Mouse (Mus musculus) heart, embryonic 16.5 days (tissue): ENCODE results near the gene Notum. TPM values are rescaled to one million over a fixed set of nuclear protein-coding genes. Genes with fewer than 3 reads are reported as not detected.
A peak's percentile ranks its signal among the peaks of the same experiment; 100 is the strongest.

ENCODE experiments used
- ATAC-seq: fragments of 200-750 bp; cut with Nextera tagmentation; replicated peaks from 2 replicates; pipeline ENCODE4 v1.8.0; 2017; ENCODE audit warnings: moderate number of reproducible peaks; ENCODE audit not compliant: insufficient read depth, low FRiP score; ENCODE audit errors: extremely low read depth
- H3K27ac ChIP-seq: fragments of 300-500 bp; sonication (generic); 2 replicates; pipeline ENCODE4 v1.5.1; 2014; ENCODE audit warnings: mild to moderate bottlenecking, low read length, control low read depth, moderate library complexity
- H3K27me3 ChIP-seq: fragments of 300-500 bp; sonication (generic); 2 replicates; pipeline ENCODE4 v1.6.1; 2014; ENCODE audit warnings: low read length, mixed read lengths; ENCODE audit not compliant: control insufficient read depth, insufficient read depth
- H3K36me3 ChIP-seq: fragments of 300-500 bp; sonication (generic); 2 replicates; pipeline ENCODE4 v1.6.1; 2014; ENCODE audit not compliant: control insufficient read depth, insufficient read depth
- H3K4me1 ChIP-seq: fragments of 300-500 bp; sonication (generic); 2 replicates; pipeline ENCODE4 v1.6.1; 2014; ENCODE audit warnings: low read length, mixed read lengths; ENCODE audit not compliant: control insufficient read depth, insufficient read depth
- H3K4me2 ChIP-seq: fragments of 300-500 bp; sonication (generic); 2 replicates; pipeline ENCODE4 v1.6.1; 2014; ENCODE audit warnings: low read depth, mild to moderate bottlenecking, control low read depth, low read length
- H3K4me3 ChIP-seq: fragments of 300-500 bp; sonication (generic); 2 replicates; pipeline ENCODE4 v1.5.1; 2014; ENCODE audit warnings: mild to moderate bottlenecking, control low read depth, low read length
- H3K9ac ChIP-seq: fragments of 300-500 bp; sonication (generic); 2 replicates; pipeline ENCODE4 v1.6.1; 2014; ENCODE audit warnings: low read length, control low read depth
- H3K9me3 ChIP-seq: fragments of 300-500 bp; sonication (generic); replicated peaks from 2 replicates; pipeline ENCODE4 v1.6.1; 2016; ENCODE audit warnings: low read length; ENCODE audit not compliant: control insufficient read depth
- WGBS: fragments of 180-500 bp; shearing (Covaris S2); extraction: QIAGEN DNeasy Blood & Tissue Kit; methylation state at CpG from one replicate; pipeline ENCODE4 v1.1.7; 2014; 5-methylcytosine and 5-hydroxymethylcytosine counted together
- polyA plus RNA-seq: library from polyadenylated mRNA; unstranded; fragments of >200 nt; fragmentation: Nextera tagmentation; extraction: Ambion mirVana; gene quantifications from 2 replicates; pipeline ENCODE4 v1.2.1, GENCODE M21; 2015

Gene Notum
- polyA plus RNA-seq, 1 experiment from 2014 or later = 0.20 TPM

DNA sequence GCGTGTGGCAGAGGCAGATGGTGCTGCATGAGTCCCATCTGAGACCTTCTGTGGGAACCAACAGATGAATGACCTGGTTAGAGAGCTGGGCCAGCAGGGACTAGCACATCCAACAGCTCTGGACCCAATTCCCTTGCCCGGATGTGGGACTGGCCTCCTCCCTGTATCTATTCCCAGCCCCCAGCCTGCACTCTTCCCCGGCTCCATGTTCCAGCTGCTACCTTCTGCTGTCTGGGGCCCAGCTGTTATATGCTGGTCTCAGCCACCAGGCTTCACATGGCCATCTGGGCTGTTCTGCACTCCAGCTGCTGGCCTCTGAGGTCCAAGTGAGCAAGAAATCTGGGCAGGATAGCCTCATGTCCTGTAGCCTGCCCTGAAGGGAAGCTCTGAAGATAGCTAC, 4.4 kb upstream of the Notum start:
- H3K4me1 ChIP-seq = peaks cover 6% of the 10 kb centered on the region
- H3K9me3 ChIP-seq = no peaks in the 10 kb centered on the region
- H3K9ac ChIP-seq = no peak overlapping the region
- H3K36me3 ChIP-seq = no peaks in the 10 kb centered on the region
- WGBS = 70% methylated on average over 3 of the region's 3 CpGs
- no peak overlapping the region for H3K4me3 ChIP-seq
- H3K27me3 ChIP-seq = peaks cover 35% of the 10 kb centered on the region
- no peak overlapping the region for H3K27ac ChIP-seq
- ATAC-seq = no peak
- no peak overlapping the region for H3K4me2 ChIP-seq

DNA sequence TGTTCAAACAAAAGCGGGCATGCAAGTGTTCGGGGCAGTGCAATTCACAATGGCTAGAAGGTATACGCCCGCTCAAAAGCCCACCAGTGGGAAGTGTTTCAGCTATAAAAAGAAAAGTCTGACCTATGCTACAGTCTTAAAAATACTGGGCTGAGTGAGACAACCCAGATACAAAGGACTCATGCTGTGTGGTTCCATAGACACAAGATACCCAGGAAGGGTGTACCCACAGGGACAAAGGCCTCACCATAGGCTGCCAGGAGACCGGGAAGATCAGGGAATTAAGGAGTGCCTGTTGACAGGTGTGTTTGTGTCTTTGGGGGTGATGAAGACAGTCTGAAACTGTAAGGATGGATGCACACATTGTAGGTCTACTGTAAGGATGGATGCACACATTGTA, 2.7 kb upstream of the Notum start:
- H3K36me3 ChIP-seq = no peaks in the 10 kb centered on the region
- peaks cover 52% of the 10 kb centered on the region for H3K27me3 ChIP-seq
- peaks cover 16% of the 10 kb centered on the region for H3K4me1 ChIP-seq
- H3K9me3 ChIP-seq = no peaks in the 10 kb centered on the region
- H3K4me2 ChIP-seq = no peak overlapping the region
- H3K27ac ChIP-seq = no peak overlapping the region
- WGBS = 85% methylated on average over 5 of the region's 5 CpGs
- ATAC-seq = no peak
- no peak overlapping the region for H3K4me3 ChIP-seq
- H3K9ac ChIP-seq = no peak overlapping the region

DNA sequence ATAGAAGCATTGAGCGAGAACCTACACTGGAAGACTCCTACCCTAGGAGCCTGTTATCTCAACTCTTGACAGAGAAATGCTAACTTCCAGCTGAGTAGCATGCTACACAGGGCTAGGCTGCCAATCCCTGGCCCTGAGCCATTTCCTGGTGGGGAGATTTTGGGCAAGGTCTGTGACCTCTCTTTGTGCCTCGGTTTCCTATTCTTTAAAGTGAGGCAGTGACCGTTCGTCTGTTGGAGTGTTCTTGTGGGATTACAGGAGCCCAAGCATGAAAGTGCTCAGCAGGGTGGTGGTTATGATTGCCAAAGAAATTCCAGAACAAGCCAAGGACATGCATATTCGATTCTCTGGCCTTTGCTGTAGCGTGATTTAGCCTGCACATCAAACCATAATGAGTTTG, 1.8 kb upstream of the Notum start:
- Histone ChIP-seq H3K9me3 (no peaks in the 10 kb centered on the region), H3K9ac (no peak overlapping the region), H3K27me3 (peaks cover 61% of the 10 kb centered on the region), H3K4me1 (peaks cover 17% of the 10 kb centered on the region), H3K4me3 (no peak overlapping the region), H3K4me2 (no peak overlapping the region), H3K36me3 (no peaks in the 10 kb centered on the region), H3K27ac (no peak overlapping the region)
- 48% methylated on average over 6 of the region's 6 CpGs for WGBS
- ATAC-seq = no peak

DNA sequence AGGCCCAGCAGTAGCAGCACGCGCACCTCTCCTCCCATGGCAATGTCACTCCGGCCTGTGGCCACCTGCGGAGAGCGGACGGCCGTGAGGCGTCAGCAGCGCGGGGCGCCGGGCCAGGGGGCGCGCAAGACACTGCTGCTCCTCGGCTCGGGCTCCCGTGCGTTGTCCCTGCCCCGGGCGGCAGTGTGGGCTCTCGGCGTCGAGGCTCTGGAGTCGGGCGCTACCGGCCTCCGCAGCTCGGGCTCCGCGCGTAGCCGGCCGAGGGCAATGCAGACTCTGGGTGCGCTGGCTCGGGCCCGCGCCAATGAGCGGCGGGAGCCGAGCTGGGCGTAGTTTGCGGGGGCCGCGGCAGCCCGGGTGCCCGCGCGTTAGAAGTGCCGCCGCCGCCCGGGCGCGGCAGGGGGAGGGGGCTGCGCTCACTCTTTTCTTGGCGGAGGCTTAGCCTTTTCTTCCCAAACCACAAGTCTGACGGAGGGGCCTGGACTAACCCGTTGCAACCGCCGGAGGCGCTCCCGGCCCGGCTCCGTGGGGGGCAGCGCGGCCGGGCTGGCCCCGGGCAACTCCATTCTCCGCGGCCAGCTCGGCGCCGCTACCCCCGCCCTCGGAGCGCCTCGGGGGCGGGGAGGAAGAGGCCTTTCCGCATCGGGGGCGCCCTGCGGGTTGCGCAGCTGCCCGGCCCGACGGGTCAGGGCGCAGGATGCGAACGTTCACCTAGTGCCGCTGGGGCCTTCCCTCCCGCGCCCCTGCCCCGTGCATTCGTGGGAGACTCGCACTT, 487 bp downstream of the Notum start:
- no peaks in the 10 kb centered on the region for H3K9me3 ChIP-seq
- peak; percentile 33 for ATAC-seq
- under 1% methylated on average over 90 of the region's 95 CpGs for WGBS

DNA sequence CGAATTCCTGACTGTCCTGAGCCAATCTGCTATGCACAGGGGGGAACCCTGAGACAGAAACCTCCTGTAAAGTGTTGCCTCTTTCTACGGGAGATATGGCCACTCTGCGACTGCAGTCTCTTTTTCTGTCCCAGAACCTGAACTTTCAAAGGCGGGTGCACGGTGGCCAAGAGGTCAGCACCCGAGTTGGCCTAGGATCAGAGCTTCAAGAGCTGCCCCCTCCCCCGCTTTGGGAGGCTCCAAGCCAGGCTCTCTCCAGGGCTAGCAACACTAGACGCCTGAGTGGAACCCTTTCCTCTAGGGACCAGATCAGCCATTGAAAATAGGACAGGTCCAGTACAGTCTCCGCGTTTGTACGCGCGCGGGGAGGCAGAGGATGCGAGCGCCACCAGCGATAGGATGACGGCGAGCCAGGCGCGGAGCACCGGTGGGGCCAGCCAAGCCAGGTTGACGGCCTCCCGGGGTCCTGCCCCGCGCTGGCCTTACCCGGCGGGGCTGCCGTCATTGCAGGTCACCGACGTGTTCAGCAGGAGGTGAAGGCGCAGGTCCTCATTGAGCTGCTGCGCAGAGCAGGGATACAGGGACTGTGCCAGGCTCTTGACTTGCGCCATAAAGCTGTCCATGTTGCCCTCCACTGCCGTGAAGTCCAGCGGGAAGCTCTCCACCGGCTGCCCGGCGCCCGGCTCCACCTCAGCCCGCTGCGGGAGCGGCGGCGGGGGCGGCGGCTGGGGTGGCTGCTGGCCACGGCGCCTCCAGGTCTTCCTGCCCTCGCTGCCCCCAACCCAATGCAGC, 1.3 kb downstream of the Notum start:
- 3% methylated on average over 50 of the region's 50 CpGs for WGBS
- peaks cover 73% of the 10 kb centered on the region for H3K27me3 ChIP-seq
- peak overlapping the region; percentile 51 for H3K4me3 ChIP-seq
- no peaks in the 10 kb centered on the region for H3K36me3 ChIP-seq
- H3K4me2 ChIP-seq = peak overlapping the region; percentile 77
- peaks cover 17% of the 10 kb centered on the region for H3K4me1 ChIP-seq
- H3K9ac ChIP-seq = peak overlapping the region; percentile 54
- no peak overlapping the region for H3K27ac ChIP-seq
- no peaks in the 10 kb centered on the region for H3K9me3 ChIP-seq
- ATAC-seq = 0 out of 2 replicates have a peak, but pooled peaks have one; percentile 6

More for the DNA sequence above, 487 bp downstream of the Notum start:
- H3K27ac ChIP-seq = no peak overlapping the region
- peaks cover 17% of the 10 kb centered on the region for H3K4me1 ChIP-seq
- peak overlapping the region; percentile 51 for H3K4me3 ChIP-seq
- peak overlapping the region; percentile 54 for H3K9ac ChIP-seq
- no peaks in the 10 kb centered on the region for H3K36me3 ChIP-seq
- peaks cover 73% of the 10 kb centered on the region for H3K27me3 ChIP-seq
- peak overlapping the region; percentile 77 for H3K4me2 ChIP-seq

DNA sequence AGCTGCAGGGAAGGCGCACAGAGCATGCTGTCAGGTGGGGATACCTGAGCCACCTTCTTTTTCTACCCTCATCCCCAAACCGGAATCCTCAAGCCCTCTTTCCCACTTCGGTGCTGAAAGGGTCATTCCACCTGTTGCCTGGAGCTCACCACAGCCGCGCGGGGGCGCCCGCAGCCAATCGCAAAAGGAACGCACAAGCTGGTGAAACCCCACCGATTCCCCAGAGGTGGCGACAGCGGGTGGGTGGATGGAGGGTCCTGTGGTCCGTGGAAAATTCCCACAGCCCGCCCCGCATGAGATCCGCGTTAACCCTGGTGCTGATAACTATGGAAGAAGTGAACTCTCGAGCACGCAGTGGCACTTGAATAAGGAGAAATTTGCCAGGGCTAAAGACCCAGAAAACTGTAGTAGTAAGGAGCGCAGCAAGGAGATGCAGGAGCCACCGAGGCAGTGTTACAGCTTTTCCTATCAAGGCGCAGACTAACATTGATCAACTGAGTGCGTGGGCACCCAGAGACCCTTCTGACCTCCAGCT, 2.0 kb downstream of the Notum start:
- Histone ChIP-seq H3K4me3 (peak overlapping the region; percentile 20; the same call in 1 of the 2 replicates), H3K27me3 (peaks cover 70% of the 10 kb centered on the region), H3K36me3 (no peaks in the 10 kb centered on the region), H3K4me2 (peak overlapping the region; percentile 77), H3K9me3 (no peaks in the 10 kb centered on the region), H3K9ac (no peak overlapping the region), H3K4me1 (peaks cover 17% of the 10 kb centered on the region), H3K27ac (no peak overlapping the region)
- 2% methylated on average over 24 of the region's 24 CpGs for WGBS
- no peak for ATAC-seq

DNA sequence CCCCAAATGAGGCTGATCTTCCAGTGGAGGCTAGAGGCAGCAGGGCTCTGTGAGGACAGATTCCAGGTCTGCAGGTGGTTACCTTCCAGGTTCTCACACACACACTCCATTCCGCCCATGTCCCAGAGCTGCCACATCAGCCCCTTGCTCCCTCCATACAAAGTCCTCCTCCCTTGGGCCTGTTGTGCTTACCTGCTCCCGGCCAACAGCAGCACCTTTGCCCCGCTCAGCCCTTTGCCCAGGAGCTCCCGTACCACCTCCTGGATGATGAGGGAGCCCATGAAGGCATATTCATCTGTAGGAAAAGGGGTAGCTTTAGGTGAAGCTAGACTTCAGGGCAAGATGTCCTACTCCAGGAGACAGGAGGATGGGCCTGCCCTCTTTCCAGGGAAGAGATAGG, 3.7 kb downstream of the Notum start:
- 80% methylated on average over 4 of the region's 4 CpGs for WGBS
- H3K36me3 ChIP-seq = no peaks in the 10 kb centered on the region
- H3K9me3 ChIP-seq = no peaks in the 10 kb centered on the region
- no peak overlapping the region for H3K4me2 ChIP-seq
- peaks cover 17% of the 10 kb centered on the region for H3K4me1 ChIP-seq
- ATAC-seq = no peak
- H3K4me3 ChIP-seq = no peak overlapping the region
- no peak overlapping the region for H3K9ac ChIP-seq
- H3K27me3 ChIP-seq = peaks cover 56% of the 10 kb centered on the region
- H3K27ac ChIP-seq = no peak overlapping the region

DNA sequence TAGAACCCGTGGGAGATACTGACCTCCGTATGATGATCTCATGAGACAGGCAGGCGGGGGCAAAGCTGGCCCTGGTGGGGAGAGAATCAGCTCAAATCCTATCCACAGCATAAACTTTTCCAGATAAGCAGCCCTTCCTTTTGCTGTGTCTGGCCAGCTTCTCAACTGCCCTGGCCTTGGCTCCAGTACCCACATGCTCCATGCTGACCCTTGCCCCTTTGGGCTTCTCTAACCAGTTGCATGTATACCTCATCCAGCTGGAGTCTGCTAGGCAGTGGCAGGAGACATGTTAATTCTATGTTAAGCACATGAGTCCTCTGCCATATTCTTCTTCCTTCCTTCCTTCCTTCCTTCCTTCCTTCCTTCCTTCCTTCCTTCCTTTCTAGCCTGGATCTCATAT, 6.2 kb downstream of the Notum start:
- ATAC-seq = no peak
- peaks cover 9% of the 10 kb centered on the region for H3K4me1 ChIP-seq
- peaks cover 31% of the 10 kb centered on the region for H3K27me3 ChIP-seq
- no peak overlapping the region for H3K9ac ChIP-seq
- no peak overlapping the region for H3K27ac ChIP-seq
- no peaks in the 10 kb centered on the region for H3K36me3 ChIP-seq
- no peak overlapping the region for H3K4me2 ChIP-seq
- H3K4me3 ChIP-seq = no peak overlapping the region
- no peaks in the 10 kb centered on the region for H3K9me3 ChIP-seq
- 73% methylated on average over 3 of the region's 3 CpGs for WGBS

DNA sequence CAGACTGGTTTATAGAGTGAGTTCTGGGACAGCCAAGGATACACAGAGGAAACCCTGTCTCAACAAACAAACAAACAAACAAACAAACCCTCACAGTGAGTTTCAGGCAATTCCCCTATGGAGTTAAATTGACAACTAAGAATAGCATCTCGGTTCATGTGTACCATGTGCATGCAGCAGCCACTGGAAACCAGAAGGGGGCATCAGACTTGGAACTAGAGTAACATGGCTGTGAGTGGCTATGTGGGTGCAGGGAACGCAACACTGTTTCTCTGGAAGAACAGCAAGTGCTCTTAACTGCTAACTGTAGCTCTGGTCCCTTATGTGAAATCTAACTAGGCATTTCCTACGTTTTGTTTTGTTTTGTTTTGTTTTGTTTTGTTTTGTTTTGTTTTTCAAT, 9.1 kb downstream of the Notum start:
- Histone ChIP-seq H3K4me3 (no peak overlapping the region), H3K4me1 (peaks cover 6% of the 10 kb centered on the region; the same call in 1 of the 2 replicates), H3K27ac (no peak overlapping the region), H3K36me3 (no peaks in the 10 kb centered on the region), H3K4me2 (no peak overlapping the region), H3K9me3 (no peaks in the 10 kb centered on the region), H3K9ac (no peak overlapping the region), H3K27me3 (peaks cover 4% of the 10 kb centered on the region; the same call in 1 of the 2 replicates)
- WGBS = 77% methylated on average over 3 of the region's 3 CpGs
- ATAC-seq = no peak
